Mouse (Mus musculus): ENCODE data around the gene Zfp13.
A peak's percentile ranks its signal among the peaks of the same experiment; 100 is the strongest.

The Zfp13 gene

DNA sequence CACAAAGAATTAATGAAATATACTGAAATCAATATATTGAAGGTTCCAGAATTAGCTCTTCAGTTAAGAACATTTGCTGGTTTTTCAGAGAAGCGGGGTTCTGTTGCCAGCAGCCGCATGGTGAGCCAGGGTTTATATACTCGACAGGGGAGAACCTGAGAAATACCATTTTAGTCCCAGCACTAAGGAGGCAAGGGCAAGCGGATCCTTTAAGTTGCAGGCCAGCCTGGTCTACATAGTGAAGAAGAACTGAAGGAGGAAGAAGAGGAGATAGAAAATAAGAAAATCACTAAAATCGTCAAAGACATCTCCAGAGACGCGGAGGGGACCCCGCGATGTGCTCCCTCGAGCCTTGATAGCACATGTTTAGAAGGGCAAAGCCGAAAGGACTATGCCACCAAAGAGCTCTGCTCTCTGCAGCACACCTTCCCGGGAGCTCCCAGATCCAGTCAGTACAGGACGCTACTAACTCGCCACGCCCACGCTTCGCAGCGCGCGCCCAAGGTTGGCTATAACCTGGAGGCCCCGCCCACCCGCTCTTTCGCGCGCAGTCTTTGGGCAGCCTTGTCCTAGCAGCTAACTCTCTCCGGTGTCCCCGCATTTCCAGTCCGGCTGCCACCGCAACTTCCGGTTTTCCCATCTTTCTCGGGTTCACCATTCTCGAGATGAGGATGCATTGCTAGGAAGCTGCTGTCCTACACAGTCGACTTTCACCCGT, 6.9 kb downstream of the Zfp13 start:
- DNase-seq: peak; percentile 99 to 100

DNA sequence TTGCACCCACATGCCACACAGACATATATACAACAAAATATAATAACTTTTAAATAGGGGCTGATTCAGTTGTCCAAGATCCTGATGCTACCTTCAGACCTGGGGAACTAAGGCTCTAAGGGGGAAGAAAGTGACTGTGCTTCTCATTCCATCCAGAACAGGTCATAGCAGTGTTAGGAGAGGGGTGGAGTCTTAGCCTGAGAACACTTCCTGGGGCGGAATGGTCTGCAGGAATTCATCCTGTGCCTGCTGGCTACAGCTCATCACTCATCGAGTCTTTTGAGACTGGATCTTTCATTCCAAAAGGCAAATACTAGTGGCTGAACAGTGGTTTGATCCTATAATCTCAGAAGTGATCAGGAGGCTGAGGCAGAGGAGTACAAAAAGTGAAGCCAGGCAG, 12.0 kb downstream of the Zfp13 start:
- DNase-seq: no peak

DNA sequence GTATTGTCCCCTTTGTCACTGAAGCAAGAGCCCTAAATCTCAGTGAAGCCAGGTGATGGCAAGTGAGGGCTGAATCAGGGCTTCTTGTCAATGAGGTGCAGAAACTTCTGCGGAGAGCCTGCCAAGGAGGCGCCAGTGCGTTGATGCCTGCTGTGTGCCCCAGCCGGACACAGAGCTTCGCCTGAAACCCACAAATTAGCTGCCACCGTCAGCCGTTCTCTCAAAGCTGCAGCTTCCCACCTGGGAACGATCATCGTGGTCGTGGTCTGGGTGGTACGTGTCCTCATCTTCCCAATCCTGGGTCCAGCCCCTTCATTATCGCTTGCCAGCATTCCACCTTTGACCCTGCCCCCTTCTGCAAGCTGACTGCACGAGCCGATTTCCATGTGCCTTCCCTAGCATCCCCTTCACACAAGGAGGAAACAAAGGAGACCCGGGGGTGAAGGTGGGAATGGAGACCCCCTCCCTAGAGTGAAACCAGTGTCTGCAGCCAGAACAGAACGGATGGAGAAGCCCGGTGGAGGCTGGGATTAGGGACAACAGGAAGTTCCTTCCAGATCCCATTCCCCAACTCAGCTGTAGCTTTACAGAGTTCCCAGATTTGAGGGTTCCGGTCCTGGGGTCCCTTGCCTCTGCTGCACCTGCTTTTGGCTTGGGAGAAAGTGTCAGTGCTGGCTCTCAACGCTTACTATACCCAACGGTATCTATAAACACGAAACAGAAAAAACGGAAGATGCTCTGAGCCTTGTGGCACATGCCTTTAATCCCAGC, 13.4 kb downstream of the Zfp13 start:
- DNase-seq: peak; percentile 66 to 78

DNA sequence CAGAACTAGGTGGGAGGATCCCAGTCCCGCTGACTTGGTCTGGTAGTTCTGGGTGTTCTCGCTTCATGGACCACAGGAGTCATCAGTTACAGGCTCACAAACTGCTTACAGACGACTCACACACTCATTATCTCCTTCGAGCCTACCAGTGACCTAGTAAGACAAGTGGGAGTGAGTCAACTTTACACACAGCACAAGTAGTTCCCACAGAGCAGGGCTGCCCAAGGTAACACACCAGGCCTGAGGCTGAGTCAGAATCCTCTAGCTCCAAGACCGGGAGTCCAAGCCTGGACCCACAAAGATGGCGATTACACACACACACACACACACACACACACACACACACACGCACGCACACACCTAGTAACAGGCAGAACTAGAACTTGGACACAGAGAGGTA, 14.5 kb downstream of the Zfp13 start:
- no peak for DNase-seq

DNA sequence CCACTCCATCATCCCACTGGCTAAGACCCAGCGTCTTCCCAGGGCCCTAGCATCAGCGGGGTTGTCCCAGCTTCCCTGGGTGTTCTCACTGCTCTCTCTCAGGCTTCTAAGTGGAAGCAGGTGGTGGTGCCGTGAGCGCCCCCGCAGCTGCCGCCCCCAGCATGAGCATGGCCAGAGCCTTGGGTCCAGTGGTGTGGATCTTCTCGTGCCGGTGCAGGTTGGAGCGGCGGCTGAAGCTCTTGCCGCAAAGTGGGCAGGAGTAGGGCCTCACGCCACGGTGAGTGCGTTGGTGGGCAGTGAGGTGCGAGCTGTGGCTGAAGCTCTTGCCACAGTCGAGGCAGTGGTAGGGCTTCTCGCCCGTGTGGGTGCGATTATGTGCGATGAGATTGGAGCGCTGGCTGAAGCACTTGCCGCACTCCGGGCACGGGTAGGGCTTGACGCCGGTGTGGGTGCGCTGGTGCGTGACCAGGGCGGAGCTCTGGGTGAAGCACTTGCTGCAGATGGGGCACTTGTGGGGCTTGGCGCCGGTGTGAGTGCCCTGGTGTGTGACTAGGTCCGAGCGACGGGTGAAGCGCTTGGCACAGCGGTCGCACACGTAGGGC, 23.2 kb downstream of the Zfp13 start:
- no peak for DNase-seq

DNA sequence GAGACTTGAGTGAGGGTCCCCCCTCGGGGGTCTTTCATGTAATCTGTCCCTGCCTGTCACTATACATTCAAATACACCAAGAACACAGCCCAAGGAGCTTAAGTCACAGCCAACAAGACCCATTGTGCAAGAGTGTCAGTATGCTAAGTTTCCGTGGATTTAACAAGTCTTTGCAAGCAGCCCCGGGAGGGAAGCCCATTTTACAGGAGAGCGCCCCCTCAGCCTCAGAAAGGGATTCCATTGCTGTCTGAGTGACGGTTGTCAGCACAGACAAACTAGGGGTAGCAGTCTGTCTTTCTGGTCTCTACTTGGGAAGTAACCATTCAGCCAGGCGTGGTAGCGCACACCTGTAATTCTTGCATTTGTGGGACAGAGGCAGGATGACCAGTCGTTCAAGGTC, 25.2 kb downstream of the Zfp13 start:
- DNase-seq: no peak

DNA sequence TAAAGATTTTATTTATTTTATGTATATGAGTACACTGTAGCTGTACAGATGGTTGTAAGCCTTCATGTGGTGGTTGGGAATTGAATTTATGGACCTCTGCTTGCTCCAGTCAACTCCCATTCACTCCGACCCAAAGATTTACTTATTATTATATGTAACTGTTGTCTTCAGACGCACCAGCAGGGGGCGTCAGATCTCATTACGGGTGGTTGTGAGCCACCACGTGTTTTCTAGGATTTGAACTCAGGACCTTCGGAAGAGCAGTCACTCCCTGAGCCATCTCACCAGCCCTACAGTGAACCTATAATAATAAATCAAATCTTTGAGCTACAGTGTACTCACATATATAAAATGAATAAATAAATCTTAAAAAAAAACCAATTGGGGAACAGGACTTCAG, 27.2 kb downstream of the Zfp13 start:
- no peak for DNase-seq

DNA sequence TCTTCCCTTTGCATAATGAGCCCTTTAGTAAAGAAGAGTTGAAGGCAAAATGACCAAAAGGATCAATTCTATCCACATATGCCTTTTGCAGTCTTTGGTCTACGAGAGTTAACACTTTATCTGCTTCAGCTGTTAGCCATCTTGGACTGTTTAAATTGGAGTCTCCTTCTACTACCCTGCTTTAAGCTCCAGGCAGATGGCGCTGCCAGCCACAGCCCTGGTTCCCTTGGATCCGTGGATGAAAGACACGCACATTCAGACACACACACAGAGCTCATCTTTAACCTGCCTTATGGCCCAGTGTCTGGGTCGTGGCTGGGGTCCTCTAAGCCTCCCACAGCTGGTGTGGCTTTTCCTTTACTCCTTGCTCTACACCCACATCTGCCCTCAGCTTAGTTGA, 28.2 kb downstream of the Zfp13 start:
- no peak for DNase-seq

DNA sequence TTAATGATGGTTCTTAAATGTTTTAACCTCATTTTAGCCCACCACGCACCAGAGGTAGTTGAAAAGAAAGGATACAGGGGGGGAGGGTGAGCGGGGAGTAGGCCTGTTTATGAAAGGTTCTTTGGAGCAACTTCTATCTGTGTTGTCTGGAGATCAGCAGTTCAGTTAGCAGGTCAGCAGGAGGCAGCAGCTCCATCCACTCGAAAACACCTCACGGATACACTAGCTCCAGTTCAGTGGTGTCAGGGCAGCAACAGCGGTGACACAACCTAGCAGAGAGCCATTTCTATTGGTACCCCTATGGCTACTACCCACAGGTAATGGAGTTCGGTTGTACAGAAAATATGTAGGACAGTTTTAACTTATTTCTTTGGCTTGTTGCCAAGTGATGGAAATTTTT, 29.3 kb downstream of the Zfp13 start:
- peak; percentile 29 to 40 for DNase-seq

DNA sequence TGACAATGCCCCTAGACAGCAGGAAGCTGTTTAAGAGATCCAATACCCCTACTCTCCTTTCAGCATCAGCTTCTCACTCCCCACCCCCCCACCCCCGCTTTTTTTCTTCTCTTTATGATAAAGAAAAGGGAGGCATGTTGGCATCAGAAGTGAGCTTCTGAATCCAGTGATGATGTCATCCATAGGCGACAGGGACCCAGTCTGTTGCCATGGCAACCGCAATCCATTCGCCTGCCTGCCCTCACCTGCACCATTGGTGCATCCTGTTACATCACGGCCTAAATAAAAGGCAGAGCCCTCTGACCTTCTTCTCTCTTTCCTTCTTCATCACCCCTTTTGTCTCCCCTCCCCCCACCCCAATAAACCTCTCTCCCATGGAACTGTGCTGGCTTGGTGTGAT, 30.9 kb downstream of the Zfp13 start:
- no peak for DNase-seq

DNA sequence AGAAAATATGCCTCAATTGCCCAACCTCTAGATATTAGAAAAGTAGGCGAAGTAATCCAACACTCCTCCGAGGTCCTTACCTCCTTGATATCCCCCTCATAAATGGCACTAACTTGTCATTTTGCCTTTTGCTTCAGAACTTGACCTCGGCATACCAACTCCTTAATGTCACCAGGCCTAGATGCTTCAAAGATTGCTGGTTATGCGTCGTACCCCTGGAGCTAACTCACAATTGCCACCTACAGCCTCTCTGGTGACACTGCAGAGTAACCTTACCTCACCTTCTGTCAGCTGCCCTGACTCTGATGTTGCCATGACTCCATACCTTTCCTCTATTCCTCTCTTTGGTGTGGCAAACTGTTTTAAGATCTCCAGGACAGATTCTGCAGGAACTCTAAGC, 32.5 kb downstream of the Zfp13 start:
- no peak for DNase-seq

DNA sequence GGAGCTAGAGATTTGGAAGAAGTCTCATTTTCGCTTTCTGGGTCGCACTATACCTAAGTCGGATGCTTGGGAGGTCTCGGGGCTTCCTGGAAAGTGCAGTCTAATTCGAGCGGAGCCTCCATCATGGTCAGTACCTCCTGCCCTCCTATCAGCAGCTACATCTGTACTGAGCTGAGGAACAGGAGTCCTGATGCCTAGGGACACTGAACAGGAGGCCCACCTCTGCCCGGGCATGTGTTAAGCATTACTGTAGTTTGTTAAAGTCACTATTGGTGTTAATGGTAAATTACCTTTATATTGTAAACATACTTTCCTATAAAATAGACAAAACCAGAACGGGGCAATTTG, 34.9 kb downstream of the Zfp13 start:
- no peak for DNase-seq

DNA sequence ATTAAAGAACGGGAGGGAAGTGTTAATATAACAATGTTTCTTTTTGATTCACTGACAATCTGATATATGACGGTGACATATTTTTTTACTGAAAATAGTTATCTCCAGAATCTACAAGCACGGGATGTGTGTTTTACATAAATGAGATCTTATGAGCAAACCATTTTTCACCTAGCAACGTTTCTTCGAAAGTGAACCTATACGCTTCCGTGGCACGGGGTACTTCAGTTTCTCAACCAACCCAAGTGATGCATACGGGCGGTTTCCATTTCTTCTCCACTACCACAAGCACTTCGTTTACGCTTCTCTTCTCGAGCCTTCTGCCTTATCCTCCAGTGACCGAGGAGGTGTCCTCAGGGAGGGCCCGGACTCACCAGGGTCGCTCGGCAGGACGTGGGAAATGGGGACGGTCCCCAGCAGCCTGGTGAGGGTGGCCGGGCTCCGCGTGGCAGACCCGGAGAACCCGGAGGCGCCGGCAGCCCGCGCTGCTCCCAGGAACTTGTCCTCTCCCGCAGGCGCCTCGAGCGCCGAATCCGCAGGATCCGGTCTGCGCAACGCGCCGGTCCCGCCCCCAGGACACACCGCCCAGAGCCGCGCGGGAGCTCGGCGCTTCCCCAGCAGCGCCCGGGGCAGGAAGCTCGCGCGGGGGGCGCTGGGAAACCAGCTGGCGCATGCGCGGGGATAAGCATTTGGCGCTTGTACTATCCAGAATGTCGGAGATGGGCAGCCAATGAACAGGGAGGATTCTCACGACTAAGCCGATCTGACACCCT, 35.5 kb downstream of the Zfp13 start, which contains the start of gene Zfp213:
Gene Zfp213 (minus strand): TSS at position 644 of the 773 bp plus-strand sequence.
- DNase-seq: peak; percentile 96 to 98

DNA sequence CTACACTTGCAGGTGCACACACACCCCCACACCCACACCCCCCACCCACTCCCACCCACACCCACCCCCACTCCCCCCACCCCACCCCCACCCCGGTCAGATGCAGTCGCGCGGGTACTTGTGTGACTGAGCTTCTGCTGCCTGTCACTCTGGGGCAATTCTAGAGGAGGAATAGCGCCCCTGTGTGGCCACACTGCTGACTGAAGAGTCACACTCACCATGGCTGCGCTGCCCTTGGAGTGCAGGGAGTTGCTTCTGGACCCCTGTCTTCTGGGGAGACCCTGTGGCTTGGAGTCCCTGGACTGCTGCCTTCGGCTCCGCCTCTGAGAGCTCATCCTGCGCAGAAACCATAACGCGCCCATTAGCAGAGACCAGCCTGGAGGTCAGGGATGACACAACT, 39.5 kb downstream of the Zfp13 start:
- peak; percentile 24 to 33 for DNase-seq

DNA sequence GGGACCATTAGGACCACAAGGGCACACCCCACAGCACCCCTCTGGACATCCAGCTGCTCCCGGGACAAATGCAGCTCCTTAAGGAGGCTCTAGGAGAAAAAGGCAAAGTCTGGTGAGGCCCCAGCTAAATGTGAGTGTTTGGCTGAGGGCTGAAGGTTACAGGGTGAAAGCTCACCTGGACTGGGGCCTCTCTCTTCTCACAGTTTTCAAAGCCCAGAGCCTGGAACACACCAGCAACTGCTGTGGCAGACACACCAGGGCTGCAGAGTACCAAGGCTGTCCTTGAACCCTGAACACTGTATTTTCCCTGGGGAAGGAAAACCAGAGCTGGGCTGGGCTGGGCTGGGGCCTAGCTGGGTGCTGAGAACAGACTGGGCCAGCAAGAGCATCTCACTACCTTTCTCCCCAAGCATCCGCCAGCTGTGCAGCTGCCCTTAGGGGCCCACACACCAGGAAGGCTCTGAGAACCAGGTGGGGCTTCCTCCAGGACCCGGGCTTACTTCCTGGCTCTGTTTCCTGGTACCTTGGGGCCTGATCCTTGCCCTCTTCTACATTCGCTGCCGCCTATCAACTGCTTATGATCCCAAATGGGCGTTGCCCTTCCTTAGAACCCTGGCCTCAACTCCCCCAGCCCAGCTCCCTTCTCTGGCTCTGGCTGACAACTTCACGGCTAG, 43.9 kb downstream of the Zfp13 start:
- no peak for DNase-seq

DNA sequence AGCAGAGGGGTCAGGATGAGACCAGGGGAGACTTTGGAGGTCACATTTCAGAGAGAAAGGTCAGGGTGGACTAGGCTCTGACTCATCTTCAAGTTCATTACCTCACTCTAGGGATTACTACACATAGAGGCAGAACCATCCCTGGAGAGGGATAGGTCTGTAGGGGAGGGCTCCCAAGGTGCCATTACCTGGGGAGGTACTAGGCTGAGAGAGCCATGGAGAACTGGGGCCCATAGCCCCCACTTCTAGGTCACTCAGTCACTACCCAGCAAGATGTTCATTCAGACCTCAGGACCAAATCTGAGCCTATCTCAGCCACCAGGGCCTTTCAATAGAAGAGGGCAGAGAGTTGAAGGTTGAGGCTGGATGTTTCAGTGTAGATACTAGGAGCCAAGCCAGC, 45.0 kb downstream of the Zfp13 start:
- no peak for DNase-seq

DNA sequence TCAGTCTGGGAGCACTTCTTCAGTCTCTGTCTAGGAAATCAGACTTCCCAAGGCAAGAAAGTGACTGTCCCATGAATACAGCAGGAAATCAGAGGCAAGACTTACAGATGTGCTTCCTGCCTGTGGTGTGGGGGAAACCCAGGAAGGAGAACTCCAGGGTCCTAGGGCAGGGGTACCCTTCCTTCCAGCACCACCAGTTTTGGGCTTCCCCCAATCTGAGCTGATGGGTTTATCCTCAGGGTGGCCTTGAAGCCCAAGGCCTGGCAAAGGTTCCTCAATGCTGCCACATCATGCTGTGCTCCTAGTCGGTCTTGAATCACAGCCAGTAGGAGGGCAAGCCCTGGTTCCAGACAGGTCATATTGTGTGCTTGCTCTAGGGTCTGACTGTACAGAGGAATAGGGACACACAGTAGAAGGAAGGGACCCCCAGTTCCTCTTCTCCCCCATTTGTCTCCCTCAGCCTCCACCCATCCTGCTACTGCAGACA, 45.6 kb downstream of the Zfp13 start:
- no peak for DNase-seq

DNA sequence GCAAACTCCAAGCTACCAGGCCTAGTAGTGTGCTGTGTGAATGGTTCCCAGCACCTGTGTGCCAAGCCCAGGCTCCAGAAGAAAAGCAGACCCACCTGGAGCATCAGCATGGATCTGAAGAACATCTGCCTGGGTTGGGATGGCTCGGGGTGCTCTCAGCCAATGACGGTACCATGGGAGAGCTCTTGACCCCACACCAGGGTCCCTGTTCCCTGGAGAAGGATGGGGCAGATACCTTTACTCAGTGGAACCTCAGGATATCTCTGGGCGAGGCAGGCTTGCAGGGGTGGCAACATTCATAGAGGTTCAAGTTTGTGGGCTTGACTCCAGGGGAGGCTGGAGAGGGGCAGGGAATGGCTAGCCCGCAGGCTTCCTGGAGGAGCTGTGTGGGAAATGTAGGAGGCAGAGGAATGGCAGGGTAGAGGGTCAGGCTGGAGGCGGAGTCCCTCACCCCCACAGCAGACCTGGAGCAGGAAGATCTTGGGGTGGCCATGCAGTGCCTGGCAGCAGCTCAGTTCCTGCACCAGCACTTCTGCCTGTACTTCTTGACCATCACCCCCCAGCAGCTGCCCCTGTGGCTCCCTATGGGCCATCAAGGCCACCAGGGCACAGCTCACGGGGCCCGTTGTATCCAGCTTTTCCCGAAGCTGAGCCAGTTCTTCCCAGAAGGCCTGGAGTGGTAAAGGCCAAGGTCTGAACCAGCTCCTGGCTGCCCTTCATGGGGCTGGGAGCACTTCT, 46.2 kb downstream of the Zfp13 start:
- no peak for DNase-seq

DNA sequence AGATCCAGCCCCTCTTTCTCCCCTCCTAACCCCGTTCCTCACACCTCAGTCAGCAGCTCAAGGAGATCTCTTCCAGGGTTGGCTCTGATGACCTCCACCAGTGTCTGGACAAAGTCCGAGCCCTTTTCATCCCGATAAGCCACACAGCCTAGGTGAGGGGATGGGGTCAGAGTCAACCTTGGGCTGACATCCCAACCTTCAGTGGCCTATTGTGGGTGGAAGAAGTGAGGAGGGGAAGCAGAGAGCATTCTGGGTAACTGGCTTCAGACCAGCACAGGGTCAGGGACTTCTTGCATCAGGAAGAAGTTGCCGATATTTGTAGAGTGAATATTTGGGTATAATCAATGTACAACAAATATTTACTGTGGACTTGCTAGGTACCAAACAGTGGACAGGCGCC, 47.3 kb downstream of the Zfp13 start:
- no peak for DNase-seq

DNA sequence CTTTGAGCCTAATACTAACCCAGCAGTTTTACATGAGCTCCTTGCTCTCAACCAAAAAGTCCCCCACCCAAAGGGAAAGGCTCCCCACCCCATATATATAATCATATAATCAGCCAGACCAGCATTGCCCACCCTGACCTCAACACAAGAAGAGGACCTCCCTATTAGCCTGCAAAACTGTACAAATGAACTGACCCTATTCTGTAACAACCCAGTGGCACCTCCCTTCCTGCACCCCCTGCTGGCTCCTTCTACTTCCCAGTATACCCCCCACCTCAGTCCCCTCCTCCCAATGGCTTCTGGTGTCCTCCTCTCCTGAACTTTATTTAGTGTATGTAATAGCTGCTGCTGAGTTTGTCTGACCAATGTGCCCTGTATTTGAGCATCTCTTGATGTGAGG, 47.9 kb downstream of the Zfp13 start:
- DNase-seq: no peak

DNA sequence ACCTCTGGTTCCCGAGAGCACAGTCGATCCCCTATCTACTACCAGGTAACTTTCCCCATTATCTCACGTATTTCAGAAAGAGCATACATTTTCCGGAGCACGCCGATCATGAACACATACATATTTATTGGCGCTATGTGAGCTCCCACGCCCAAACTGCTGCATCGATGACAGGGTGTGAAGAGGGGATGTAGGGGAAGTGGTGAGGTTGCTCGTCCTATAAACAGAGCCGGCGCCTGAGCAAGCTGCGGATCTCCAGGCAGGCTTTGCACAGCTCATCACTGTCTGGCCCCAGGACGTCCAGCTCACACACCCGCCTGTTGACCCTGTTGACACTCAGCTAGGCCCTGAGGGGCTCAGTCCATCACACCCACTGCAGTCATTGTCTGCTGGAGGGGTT, 48.4 kb downstream of the Zfp13 start:
- peak in 1 of 2 experiments; percentile 38 for DNase-seq
